In the genomic region with DNA sequence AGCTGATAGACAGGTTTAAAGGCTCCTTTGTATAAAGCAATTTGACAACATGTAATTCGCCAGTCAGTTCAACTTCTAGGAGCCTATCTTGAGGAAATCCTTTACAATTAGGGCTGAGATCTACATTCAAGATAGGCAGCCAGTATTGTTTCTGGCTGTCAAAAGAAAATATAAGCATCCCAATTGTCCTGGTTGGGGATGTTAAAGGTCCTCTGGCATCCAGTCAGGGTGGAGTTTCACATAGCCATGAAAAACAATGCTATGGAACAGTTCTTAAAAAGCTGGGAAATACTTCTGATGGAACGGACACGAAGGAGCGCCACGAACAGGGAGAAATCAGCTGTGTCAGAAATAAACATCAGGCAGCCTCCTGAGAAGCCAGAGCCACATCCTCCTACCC, we compare ENCODE assay signal across 17 mouse cellular contexts.
"Had no signal": no experiment of that assay in that cellular context is flagged by ENCODE, and none has a peak within 500 bp of the region (broad histone marks: within the 10 kb centered on the region; RNA-seq: fewer than 3 reads in every experiment).

No protein-coding gene starts in this region.

- H3K4me3 ChIP-seq: liver, embryonic 15.5 days; lung, embryonic 15.5 days; megakaryocyte, embryonic 14.5 days; midbrain, embryonic 13.5 days; midbrain, embryonic 15.5 days; neural tube, embryonic 12.5 days; stomach, embryonic 15.5 days had no signal

- H3K36me3 ChIP-seq: liver, embryonic 15.5 days; lung, embryonic 15.5 days; midbrain, embryonic 13.5 days; midbrain, embryonic 15.5 days; neural tube, embryonic 12.5 days; stomach, embryonic 15.5 days had no signal

- H3K4me2 ChIP-seq: liver, embryonic 15.5 days; lung, embryonic 15.5 days; midbrain, embryonic 11.5 days; midbrain, embryonic 13.5 days; midbrain, embryonic 15.5 days; neural tube, embryonic 12.5 days; stomach, embryonic 15.5 days had no signal

- H3K9ac ChIP-seq: liver, embryonic 15.5 days; liver, postnatal 0 days; lung, embryonic 15.5 days; midbrain, embryonic 13.5 days; midbrain, embryonic 15.5 days; neural tube, embryonic 12.5 days; stomach, embryonic 15.5 days had no signal

- H3K9me3 ChIP-seq: liver, embryonic 15.5 days; lung, embryonic 15.5 days; megakaryocyte, embryonic 14.5 days; midbrain, embryonic 13.5 days; midbrain, embryonic 15.5 days; neural tube, embryonic 12.5 days; stomach, embryonic 15.5 days had no signal

- H3K4me1 ChIP-seq: midbrain, embryonic 13.5 days; midbrain, embryonic 15.5 days; neural tube, embryonic 12.5 days had no signal

- ATAC-seq: liver, postnatal 0 days; midbrain, embryonic 13.5 days; midbrain, embryonic 15.5 days had no signal

- H3K27me3 ChIP-seq: liver, embryonic 15.5 days; lung, embryonic 15.5 days; megakaryocyte, embryonic 14.5 days; midbrain, embryonic 13.5 days; midbrain, embryonic 15.5 days; neural tube, embryonic 12.5 days; stomach, embryonic 15.5 days had no signal

- H3K27ac ChIP-seq: liver, embryonic 15.5 days; lung, embryonic 15.5 days; macrophage; midbrain, embryonic 13.5 days; midbrain, embryonic 15.5 days; neural tube, embryonic 12.5 days; stomach, embryonic 15.5 days; stomach, postnatal 0 days had no signal

- DNase-seq: liver, postnatal 0 days; lung, adult 2 months; lung, postnatal 36 days; right cerebral cortex, postnatal 14 days; thymus, adult 2 months; thymus, postnatal 25 days; thymus, postnatal 4 days had no signal
